Mouse (Mus musculus): ENCODE data around the gene Atp4a. TPM values are rescaled to one million over a fixed set of nuclear protein-coding genes. Genes with fewer than 3 reads are reported as not detected.

The Atp4a gene
- 2.5 and 3.2 TPM in 2 replicates for polyA plus RNA-seq (2012; rRNA removed)

GRCm38 (mm10) chr7:30711942-30712341 lies at the start of gene Atp4a:
Gene Atp4a (plus strand): TSS chr7:30712209.

GRCm38 (mm10) chr7:30664529-30665200 lies 47.3 kb upstream of the Atp4a start, which contains the start of gene Haus5:
Gene Haus5 (minus strand): TSS chr7:30664994.

GRCm38 (mm10) chr7:30671480-30671879 lies 40.5 kb upstream of the Atp4a start, which contains the start of gene Pmis2:
Gene Pmis2 (minus strand): TSS chr7:30671605.

GRCm38 (mm10) chr7:30698589-30698988 lies 13.4 kb upstream of the Atp4a start, which contains the start of gene 2200002J24Rik:
Gene 2200002J24Rik (plus strand): TSS chr7:30698926.

GRCm38 (mm10) chr7:30729396-30730063 lies 17.5 kb downstream of the Atp4a start, which contains the start of gene Tmem147:
Gene Tmem147 (minus strand): TSS chr7:30729540.

GRCm38 (mm10) chr7:30743617-30744016 lies 31.6 kb downstream of the Atp4a start, which contains the start of gene Gapdhs:
Gene Gapdhs (minus strand): TSS chr7:30743681.

GRCm38 (mm10) chr7:30751086-30751669 lies 39.2 kb downstream of the Atp4a start, which contains the start of gene Sbsn:
Gene Sbsn (plus strand): TSS chr7:30751471.

GRCm38 (mm10) chr7:30763456-30763855 lies 51.4 kb downstream of the Atp4a start, which contains the start of gene Dmkn:
Gene Dmkn (plus strand): TSS chr7:30763756.

Other genes starting within 250 kb of the Atp4a start
- gene Prodh2, start 218.6 kb upstream of the Atp4a start, polyA plus RNA-seq (2012; rRNA removed): 170 and 183 TPM in 2 replicates
- 3.4 and 4.6 TPM in 2 replicates for gene Arhgap33, start 177.1 kb upstream of the Atp4a start, polyA plus RNA-seq (2012; rRNA removed)
- gene Hspb6, start 160.0 kb upstream of the Atp4a start, polyA plus RNA-seq (2012; rRNA removed): 3.5 and 4.6 TPM in 2 replicates
- 3.4 and 6.2 TPM in 2 replicates for gene Proser3, start 159.9 kb upstream of the Atp4a start, polyA plus RNA-seq (2012; rRNA removed)
- 13.1 and 13.4 TPM in 2 replicates for gene Lin37, start 152.4 kb upstream of the Atp4a start, polyA plus RNA-seq (2012; rRNA removed)
- gene U2af1l4, start 148.9 kb upstream of the Atp4a start, polyA plus RNA-seq (2012; rRNA removed): 20.0 and 21.9 TPM in 2 replicates
- gene Gm49396, start 148.9 kb upstream of the Atp4a start, polyA plus RNA-seq (2012; rRNA removed): 0.68 and 0.95 TPM in 2 replicates
- gene Psenen, start 148.6 kb upstream of the Atp4a start, polyA plus RNA-seq (2012; rRNA removed): 61.9 and 66.3 TPM in 2 replicates
- 1.2 and 1.3 TPM in 2 replicates for gene Igflr1, start 146.8 kb upstream of the Atp4a start, polyA plus RNA-seq (2012; rRNA removed)
- gene Kmt2b, start 123.5 kb upstream of the Atp4a start, polyA plus RNA-seq (2012; rRNA removed): 8.2 and 10.0 TPM in 2 replicates
- gene Zbtb32, start 113.3 kb upstream of the Atp4a start, polyA plus RNA-seq (2012; rRNA removed): 0.24 and 0.36 TPM in 2 replicates
- 0.23 and 0.35 TPM in 2 replicates for gene Upk1a, start 99.4 kb upstream of the Atp4a start, polyA plus RNA-seq (2012; rRNA removed)
- 514 and 548 TPM in 2 replicates for gene Cox6b1, start 86.1 kb upstream of the Atp4a start, polyA plus RNA-seq (2012; rRNA removed)
- gene Etv2, start 76.4 kb upstream of the Atp4a start, polyA plus RNA-seq (2012; rRNA removed): not detected in 2 replicates
- gene Rbm42, start 61.9 kb upstream of the Atp4a start, polyA plus RNA-seq (2012; rRNA removed): 21.2 and 21.7 TPM in 2 replicates
- 13.8 and 14.4 TPM in 2 replicates for gene Haus5, start 47.2 kb upstream of the Atp4a start, polyA plus RNA-seq (2012; rRNA removed)
- not detected in 2 replicates for gene Pmis2, start 40.6 kb upstream of the Atp4a start, polyA plus RNA-seq (2012; rRNA removed)
- gene 2200002J24Rik, start 13.3 kb upstream of the Atp4a start, polyA plus RNA-seq (2012; rRNA removed): 0.24 and 0.43 TPM in 2 replicates
- gene Tmem147, start 17.3 kb downstream of the Atp4a start, polyA plus RNA-seq (2012; rRNA removed): 82.8 and 85.1 TPM in 2 replicates
- 0.06 TPM in 1 of 2 replicates, not detected in the other for gene Gapdhs, start 31.5 kb downstream of the Atp4a start, polyA plus RNA-seq (2012; rRNA removed)
- gene Sbsn, start 39.3 kb downstream of the Atp4a start, polyA plus RNA-seq (2012; rRNA removed): 0.99 and 1.0 TPM in 2 replicates
- gene Dmkn, start 51.5 kb downstream of the Atp4a start, polyA plus RNA-seq (2012; rRNA removed): 1.4 and 1.5 TPM in 2 replicates
- 0.16 and 1.4 TPM in 2 replicates for gene Krtdap, start 75.7 kb downstream of the Atp4a start, polyA plus RNA-seq (2012; rRNA removed)
- 1.4 and 1.7 TPM in 2 replicates for gene Ffar2, start 111.6 kb downstream of the Atp4a start, polyA plus RNA-seq (2012; rRNA removed)
- not detected in 2 replicates for gene Ffar3, start 144.0 kb downstream of the Atp4a start, polyA plus RNA-seq (2012; rRNA removed)
- 0.06 and 0.07 TPM in 2 replicates for gene Ffar1, start 149.4 kb downstream of the Atp4a start, polyA plus RNA-seq (2012; rRNA removed)
- gene Cd22, start 168.1 kb downstream of the Atp4a start, polyA plus RNA-seq (2012; rRNA removed): 3.4 and 4.7 TPM in 2 replicates
- gene Mag, start 202.7 kb downstream of the Atp4a start, polyA plus RNA-seq (2012; rRNA removed): 0.32 and 0.35 TPM in 2 replicates
- not detected in 2 replicates for gene Hamp2, start 212.5 kb downstream of the Atp4a start, polyA plus RNA-seq (2012; rRNA removed)
- gene Hamp, start 231.8 kb downstream of the Atp4a start, polyA plus RNA-seq (2012; rRNA removed): 30.9 and 57.5 TPM in 2 replicates
- gene Usf2, start 244.6 kb downstream of the Atp4a start, polyA plus RNA-seq (2012; rRNA removed): 47.1 and 50.1 TPM in 2 replicates